Mouse (Mus musculus) testis, adult 2 months (tissue): ENCODE data around the gene Psmg4. TPM values are rescaled to one million over a fixed set of nuclear protein-coding genes. Genes with fewer than 3 reads are reported as not detected.
A peak's percentile ranks its signal among the peaks of the same experiment; 100 is the strongest.

Experiments
- H3K27ac ChIP-seq: fragments of 200-500 bp; 2 replicates; pipeline ENCODE4 v1.5.1; 2012; ENCODE audit warnings: low read depth, low read length; ENCODE audit not compliant: control insufficient read depth, insufficient read depth
- H3K27me3 ChIP-seq: fragments of 200-500 bp; 2 replicates; pipeline ENCODE4 v1.6.1; 2012; ENCODE audit warnings: mild to moderate bottlenecking, low read length, moderate library complexity; ENCODE audit not compliant: control insufficient read depth, insufficient read depth
- H3K36me3 ChIP-seq: fragments of 200-500 bp; 2 replicates; pipeline ENCODE4 v1.6.1; 2012; ENCODE audit warnings: mild to moderate bottlenecking, low read length; ENCODE audit not compliant: control insufficient read depth, insufficient read depth
- H3K4me1 ChIP-seq: fragments of 200-500 bp; 2 replicates; pipeline ENCODE4 v1.6.1; 2012; ENCODE audit warnings: low read length; ENCODE audit not compliant: control insufficient read depth, insufficient read depth
- H3K4me3 ChIP-seq: fragments of 200-500 bp; 2 replicates; pipeline ENCODE4 v1.5.1; 2012; ENCODE audit warnings: low read depth, mild to moderate bottlenecking, low read length, moderate library complexity, mixed read lengths; ENCODE audit not compliant: control insufficient read depth
- CTCF ChIP-seq: fragments of 200-500 bp; IDR thresholded peaks from 2 replicates; pipeline ENCODE4 v1.5.1; 2012; ENCODE audit warnings: low read depth, mild to moderate bottlenecking, inconsistent platforms, low read length, moderate library complexity; ENCODE audit not compliant: control insufficient read depth, insufficient read depth, insufficient replicate concordance
- POLR2A ChIP-seq: fragments of 200-500 bp; IDR thresholded peaks from 2 replicates; pipeline ENCODE4 v1.6.1; 2012; ENCODE audit warnings: low read depth, mild to moderate bottlenecking, inconsistent platforms, low read length, moderate library complexity; ENCODE audit not compliant: control insufficient read depth
- polyA plus RNA-seq: library from polyadenylated mRNA; depleted of rRNA; stranded (reverse); fragments of >200 nt; gene quantifications from 2 replicates; pipeline ENCODE4 v1.2.3, GENCODE M21; 2012

Gene Psmg4
- polyA plus RNA-seq, 1 experiment = 39.7 TPM

DNA sequence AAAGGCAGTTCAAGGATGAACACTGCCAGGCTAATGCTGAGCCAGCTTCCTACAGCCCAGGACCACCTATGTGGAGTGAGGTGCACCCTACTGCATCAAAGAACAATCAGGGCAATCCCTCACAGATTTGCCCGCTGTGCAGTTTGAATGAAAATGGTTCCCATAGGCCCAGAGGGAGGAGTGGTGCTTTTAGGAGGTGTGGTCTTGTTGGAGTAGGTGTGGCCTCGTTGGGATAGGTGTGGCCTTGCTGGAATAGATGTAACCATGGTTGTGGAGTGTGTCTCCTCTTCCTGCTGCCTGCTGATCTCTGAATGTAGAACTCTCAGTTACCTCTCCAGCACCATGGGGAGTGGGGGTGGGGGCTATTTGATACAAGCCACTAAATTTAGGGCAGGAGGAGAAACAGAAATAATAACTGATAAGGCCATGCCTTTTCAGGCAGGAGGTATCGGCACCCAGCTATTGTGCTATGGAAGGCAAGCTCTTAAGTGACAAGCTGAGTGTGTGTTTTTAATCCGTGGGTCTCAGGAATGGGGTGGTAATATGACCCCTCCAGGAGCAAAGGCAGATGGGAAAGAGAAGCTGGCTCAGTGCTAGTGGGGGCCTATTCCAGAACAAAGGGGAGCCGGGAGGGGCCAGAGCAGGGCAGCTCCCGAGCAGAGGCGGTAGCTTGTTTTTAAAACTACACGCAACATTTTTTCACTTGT lies 6.5 kb upstream of the Psmg4 start:
- Histone ChIP-seq H3K4me1 (peaks cover 4% of the 10 kb centered on the region; the same call in 1 of the 2 replicates), H3K36me3 (no peaks in the 10 kb centered on the region), H3K27ac (no peak overlapping the region), H3K27me3 (no peaks in the 10 kb centered on the region), H3K4me3 (no peak overlapping the region)
- TF ChIP-seq POLR2A = no peak

DNA sequence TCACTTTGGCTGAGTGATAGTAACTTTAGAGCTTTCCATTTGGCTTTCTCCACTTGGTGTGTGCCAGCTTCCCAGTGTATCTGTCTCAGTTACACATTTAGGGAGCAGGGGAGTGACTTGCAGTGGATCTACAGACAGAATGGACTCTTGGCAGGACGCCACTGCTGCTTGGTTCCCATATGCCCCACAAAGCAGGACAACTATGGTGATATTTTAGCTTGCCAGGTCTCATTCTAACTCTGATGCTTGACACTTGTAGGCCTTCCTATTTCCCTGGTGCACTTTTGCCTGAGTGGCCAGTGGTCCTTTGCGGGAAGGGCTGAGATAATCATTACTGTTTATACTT lies 6.0 kb upstream of the Psmg4 start:
- Histone ChIP-seq H3K36me3 (no peaks in the 10 kb centered on the region), H3K27ac (no peak overlapping the region), H3K27me3 (no peaks in the 10 kb centered on the region), H3K4me3 (no peak overlapping the region), H3K4me1 (peaks cover 4% of the 10 kb centered on the region; the same call in 1 of the 2 replicates)
- TF ChIP-seq POLR2A (no peak), CTCF (no peak)

DNA sequence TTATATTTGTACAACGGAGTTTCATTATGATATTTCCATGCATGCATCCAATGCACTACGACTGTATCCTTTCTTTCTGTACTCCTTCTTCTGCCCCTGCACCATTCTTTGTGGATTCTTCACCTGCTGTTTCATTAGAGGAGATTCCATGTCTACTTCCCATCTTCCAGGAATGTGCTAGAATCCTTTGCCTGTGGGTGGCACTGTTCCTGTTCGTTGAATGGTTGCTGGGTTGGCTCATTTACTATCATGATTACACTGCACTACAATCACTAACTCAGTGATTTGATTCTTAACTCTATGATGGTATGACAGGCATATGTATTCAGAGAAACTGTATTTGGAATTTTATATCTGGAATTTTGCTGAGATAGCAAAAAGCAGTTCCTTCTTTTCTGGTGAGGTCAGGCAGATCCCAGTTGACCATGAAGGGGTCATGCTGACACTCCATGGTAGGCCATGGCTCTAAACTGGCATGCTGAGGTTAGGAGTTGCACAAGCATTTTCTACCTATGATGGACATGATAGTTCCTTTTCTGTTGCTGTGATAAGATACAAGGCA lies 5.1 kb upstream of the Psmg4 start:
- Histone ChIP-seq H3K27ac (no peak overlapping the region), H3K4me3 (no peak overlapping the region), H3K4me1 (peaks cover 5% of the 10 kb centered on the region), H3K27me3 (no peaks in the 10 kb centered on the region), H3K36me3 (no peaks in the 10 kb centered on the region)
- TF ChIP-seq CTCF (no peak), POLR2A (no peak)

DNA sequence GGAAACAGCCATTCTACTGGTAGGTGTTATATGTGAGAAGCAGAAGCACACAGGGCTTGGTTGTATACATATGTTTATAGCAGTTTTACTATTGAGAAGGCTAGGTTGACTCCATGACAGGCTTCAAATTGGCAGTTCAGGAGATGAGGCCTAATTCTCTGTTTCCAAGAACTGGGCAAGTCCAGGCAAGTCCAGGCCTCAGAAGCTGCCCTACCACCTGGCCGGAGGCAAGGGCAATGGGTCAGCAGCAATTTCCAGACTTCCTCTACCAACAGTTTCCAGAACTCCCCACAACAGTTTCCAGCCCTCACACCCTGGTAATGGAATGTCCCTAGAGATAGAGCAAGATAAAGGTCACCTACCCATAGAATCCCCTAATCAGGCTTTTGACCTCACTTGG lies 2.8 kb upstream of the Psmg4 start:
- TF ChIP-seq POLR2A = no peak
- no peak for TF ChIP-seq CTCF
- H3K27me3 ChIP-seq = no peaks in the 10 kb centered on the region
- H3K36me3 ChIP-seq = no peaks in the 10 kb centered on the region
- H3K4me3 ChIP-seq = no peak overlapping the region
- H3K4me1 ChIP-seq = peaks cover 5% of the 10 kb centered on the region
- no peak overlapping the region for H3K27ac ChIP-seq

DNA sequence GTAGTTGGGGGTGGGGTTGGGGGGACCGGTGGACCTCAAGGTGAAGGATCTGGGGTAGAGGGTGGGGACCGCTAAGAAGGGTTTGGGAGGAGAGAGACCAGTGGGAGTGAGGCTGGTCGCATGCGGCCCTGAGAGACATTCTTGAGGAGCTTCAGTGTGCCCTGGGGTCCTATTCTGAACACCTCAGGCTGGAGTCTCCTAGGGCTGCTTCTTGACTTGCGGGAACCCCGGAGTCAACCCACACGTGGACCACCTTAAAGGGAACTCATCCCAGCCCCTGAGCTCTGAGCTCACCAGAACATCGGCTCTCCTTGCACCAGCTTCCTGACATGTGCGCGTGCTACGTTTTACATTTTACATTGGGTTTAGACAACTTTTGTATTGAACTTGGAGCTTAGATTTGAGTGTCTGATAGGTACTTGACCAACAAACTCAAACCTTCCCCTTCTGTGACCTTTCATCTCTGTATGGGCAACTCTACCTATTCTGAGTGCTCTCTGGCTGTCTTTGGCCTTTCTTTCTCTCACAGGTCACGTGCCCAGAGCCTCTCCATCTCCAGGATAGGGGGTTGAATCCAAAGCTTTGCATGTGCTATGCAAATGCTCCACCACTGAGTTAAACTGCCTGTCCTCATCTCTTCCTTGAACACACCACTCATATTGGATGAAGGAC lies 676 bp downstream of the Psmg4 start:
- Histone ChIP-seq H3K27me3 (no peaks in the 10 kb centered on the region), H3K27ac (no peak overlapping the region), H3K36me3 (no peaks in the 10 kb centered on the region), H3K4me1 (peaks cover 5% of the 10 kb centered on the region), H3K4me3 (peak overlapping the region; percentile 97)
- TF ChIP-seq POLR2A = no peak
- no peak for TF ChIP-seq CTCF

DNA sequence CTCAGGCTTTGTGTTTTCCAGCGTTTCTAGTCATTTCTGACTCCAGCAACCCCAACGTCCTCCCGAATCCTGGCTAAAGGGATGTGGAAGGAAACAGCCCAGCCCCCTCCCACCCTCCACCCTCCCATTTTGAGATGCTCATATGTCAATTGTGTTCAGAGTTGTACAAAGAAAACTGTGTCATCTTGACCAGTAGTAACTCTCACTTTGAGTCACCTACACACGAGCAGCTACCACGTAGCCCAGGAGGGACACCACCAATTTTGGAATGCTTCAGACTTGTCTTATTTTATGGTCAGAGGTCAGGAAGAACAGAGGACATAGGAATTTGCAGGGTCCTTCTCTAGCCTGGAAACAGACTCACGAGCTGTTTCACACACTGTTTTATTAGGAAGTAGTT lies 11.3 kb downstream of the Psmg4 start:
- H3K4me3 ChIP-seq = no peak overlapping the region
- H3K4me1 ChIP-seq = no peaks in the 10 kb centered on the region
- H3K27ac ChIP-seq = no peak overlapping the region
- TF ChIP-seq POLR2A = no peak
- TF ChIP-seq CTCF = no peak
- H3K36me3 ChIP-seq = no peaks in the 10 kb centered on the region
- no peaks in the 10 kb centered on the region for H3K27me3 ChIP-seq

DNA sequence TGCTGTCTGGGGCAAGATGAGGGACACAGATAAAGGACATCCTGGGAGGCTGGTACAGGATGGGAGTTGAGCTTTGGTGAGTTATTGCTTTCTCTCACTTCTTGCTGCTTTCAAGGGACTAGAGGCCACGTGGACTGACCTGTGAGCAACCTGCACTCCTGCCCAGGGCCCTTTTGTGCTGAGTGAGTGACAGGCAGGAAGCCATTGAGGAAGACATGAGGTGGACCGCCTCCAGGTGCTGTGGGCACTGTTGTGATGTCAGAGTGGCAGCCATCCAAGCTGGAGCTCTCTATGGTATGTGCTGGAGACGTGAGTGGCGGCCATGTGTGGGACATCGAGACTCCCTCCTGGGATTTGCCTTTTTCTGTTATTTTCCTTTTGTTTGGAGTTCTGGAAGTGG lies 18.9 kb downstream of the Psmg4 start:
- no peaks in the 10 kb centered on the region for H3K36me3 ChIP-seq
- no peaks in the 10 kb centered on the region for H3K4me1 ChIP-seq
- H3K4me3 ChIP-seq = no peak overlapping the region
- H3K27me3 ChIP-seq = no peaks in the 10 kb centered on the region
- TF ChIP-seq POLR2A = no peak
- TF ChIP-seq CTCF = no peak
- no peak overlapping the region for H3K27ac ChIP-seq
